Mouse (Mus musculus) stomach, postnatal 0 days (tissue): ENCODE results near the gene Mtfmt. TPM values are rescaled to one million over a fixed set of nuclear protein-coding genes. Genes with fewer than 3 reads are reported as not detected.
A peak's percentile ranks its signal among the peaks of the same experiment; 100 is the strongest.

Source experiments
- ATAC-seq: fragments of 200-750 bp; cut with Nextera tagmentation; 2 replicates; pipeline ENCODE4 v1.8.0; 2017; ENCODE audit not compliant: low FRiP score, low TSS enrichment
- DNase-seq: peaks from one replicate; pipeline ENCODE4 v3.0.0-alpha.2; 2016; ENCODE audit warnings: low spot score
- H3K27ac ChIP-seq: fragments of 300-500 bp; sonication (generic); replicated peaks from 2 replicates; pipeline ENCODE4 v1.5.1; 2014; ENCODE audit warnings: mild to moderate bottlenecking, control low read depth
- H3K27me3 ChIP-seq: fragments of 300-500 bp; sonication (generic); 2 replicates; pipeline ENCODE4 v1.6.1; 2014; ENCODE audit warnings: low read length; ENCODE audit not compliant: control insufficient read depth, insufficient read depth
- H3K36me3 ChIP-seq: fragments of 300-500 bp; sonication (generic); 2 replicates; pipeline ENCODE4 v1.6.1; 2014; ENCODE audit warnings: low read length, mixed read lengths; ENCODE audit not compliant: control insufficient read depth, insufficient read depth
- H3K4me1 ChIP-seq: fragments of 300-500 bp; sonication (generic); replicated peaks from 2 replicates; pipeline ENCODE4 v1.6.1; 2014; ENCODE audit warnings: antibody characterized with exemption; ENCODE audit not compliant: control insufficient read depth, insufficient read depth
- H3K4me2 ChIP-seq: fragments of 300-500 bp; sonication (generic); replicated peaks from 2 replicates; pipeline ENCODE4 v1.6.1; 2014; ENCODE audit warnings: low read depth, mild to moderate bottlenecking, control low read depth, moderate library complexity
- H3K4me3 ChIP-seq: fragments of 300-500 bp; sonication (generic); 2 replicates; pipeline ENCODE4 v1.5.1; 2014; ENCODE audit warnings: low read depth, low read length, control low read depth
- H3K9ac ChIP-seq: fragments of 300-500 bp; sonication (generic); 2 replicates; pipeline ENCODE4 v1.6.1; 2014; ENCODE audit warnings: mild to moderate bottlenecking, low read length, control low read depth, mixed read lengths
- H3K9me3 ChIP-seq: fragments of 300-500 bp; sonication (generic); 2 replicates; pipeline ENCODE4 v1.6.1; 2016; ENCODE audit warnings: low read length; ENCODE audit not compliant: control insufficient read depth
- CTCF ChIP-seq: IDR thresholded peaks from 2 replicates; pipeline ENCODE4 v1.5.1; 2016; ENCODE audit warnings: antibody characterized with exemption, low read depth, mild to moderate bottlenecking, moderate library complexity
- EP300 ChIP-seq: optimal IDR thresholded peaks from 2 replicates; pipeline ENCODE3; 2016; ENCODE audit warnings: antibody characterized with exemption
- WGBS: fragments of 180-500 bp; shearing (Covaris S2); extraction: QIAGEN DNeasy Blood & Tissue Kit; methylation state at CpG from one replicate; pipeline ENCODE4 v1.1.7; 2014; 5-methylcytosine and 5-hydroxymethylcytosine counted together
- polyA plus RNA-seq: library from polyadenylated mRNA; unstranded; fragments of >200 nt; fragmentation: Nextera tagmentation; extraction: Ambion mirVana; gene quantifications from 2 replicates; pipeline ENCODE4 v1.2.1, GENCODE M21; 2015

The Mtfmt gene
- polyA plus RNA-seq, 1 experiment from 2014 or later, result 12.4 TPM

DNA sequence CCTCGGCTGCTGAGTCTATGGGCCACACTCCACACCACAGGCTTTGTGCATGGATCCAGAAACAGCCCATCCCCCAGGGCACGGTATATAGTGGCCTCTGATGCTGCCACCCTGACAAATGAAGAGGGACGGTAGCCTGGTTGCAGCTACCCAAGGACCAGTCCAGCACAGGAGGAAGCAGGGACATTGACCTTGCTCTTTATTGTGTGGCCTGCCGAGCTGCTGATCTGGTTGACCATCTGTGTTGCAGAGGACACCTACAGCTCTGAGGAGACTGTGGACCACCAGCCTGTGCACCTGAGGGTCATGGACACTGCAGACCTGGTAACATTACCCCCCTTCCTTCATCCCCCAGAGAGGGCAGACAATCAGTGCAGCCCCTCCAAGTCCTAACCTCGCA is 28.3 kb upstream of the Mtfmt start:
- DNase-seq (no peak), ATAC-seq (no peak)
- Histone ChIP-seq H3K27ac (no peak overlapping the region), H3K36me3 (no peaks in the 10 kb centered on the region), H3K9me3 (no peaks in the 10 kb centered on the region), H3K9ac (no peak overlapping the region), H3K27me3 (no peaks in the 10 kb centered on the region), H3K4me1 (0 out of 2 replicates have a peak, but pooled peaks cover 4% of the 10 kb centered on the region), H3K4me2 (no peak overlapping the region), H3K4me3 (no peak overlapping the region)
- TF ChIP-seq EP300 (no peak), CTCF (no peak)
- WGBS, result 81% methylated on average over 5 of the region's 5 CpGs

DNA sequence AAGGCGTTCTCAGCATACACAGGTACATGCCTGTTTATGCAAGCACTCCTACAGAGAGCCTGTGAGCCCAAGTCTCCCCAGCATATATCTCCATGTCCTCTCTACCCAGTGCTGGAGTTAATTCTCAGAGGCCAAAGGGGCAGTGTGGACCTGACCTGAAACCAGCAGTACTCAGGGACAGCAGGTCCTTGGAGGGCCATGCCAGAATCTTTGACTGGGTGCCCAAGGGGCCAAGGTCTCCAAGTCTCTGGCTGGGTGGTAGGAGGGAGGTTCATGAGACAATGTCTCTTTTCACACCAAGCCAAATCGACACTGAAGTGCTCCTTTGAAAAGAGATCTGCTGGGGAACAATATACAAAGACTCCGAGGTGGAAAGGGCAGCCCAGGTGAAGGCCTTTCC is 27.7 kb upstream of the Mtfmt start:
- Histone ChIP-seq H3K4me2 (no peak overlapping the region), H3K36me3 (no peaks in the 10 kb centered on the region), H3K27ac (no peak overlapping the region), H3K9ac (no peak overlapping the region), H3K9me3 (no peaks in the 10 kb centered on the region), H3K27me3 (no peaks in the 10 kb centered on the region), H3K4me3 (no peak overlapping the region), H3K4me1 (0 out of 2 replicates have a peak, but pooled peaks cover 4% of the 10 kb centered on the region)
- no peak for DNase-seq
- WGBS, result 59% methylated on average over 3 of the region's 3 CpGs
- TF ChIP-seq CTCF, result no peak
- TF ChIP-seq EP300, result no peak
- ATAC-seq, result no peak

- no peaks in the 10 kb centered on the region for H3K27me3 ChIP-seq
- no peaks in the 10 kb centered on the region for H3K36me3 ChIP-seq
- peak; percentile 74 for DNase-seq
- ATAC-seq, result peak; percentile 96
- TF ChIP-seq CTCF (no peak), EP300 (no peak)
- WGBS, result 45% methylated on average over 5 of the region's 5 CpGs
- H3K9ac ChIP-seq, result no peak overlapping the region
- no peak overlapping the region for H3K27ac ChIP-seq
- no peaks in the 10 kb centered on the region for H3K9me3 ChIP-seq
- H3K4me2 ChIP-seq, result no peak overlapping the region
- H3K4me3 ChIP-seq, result no peak overlapping the region
- H3K4me1 ChIP-seq, result 0 out of 2 replicates have a peak, but pooled peaks cover 4% of the 10 kb centered on the region
These were observed 26.7 kb upstream of the Mtfmt start for GRCm38 (mm10) chr9:65408871-65409295.

DNA sequence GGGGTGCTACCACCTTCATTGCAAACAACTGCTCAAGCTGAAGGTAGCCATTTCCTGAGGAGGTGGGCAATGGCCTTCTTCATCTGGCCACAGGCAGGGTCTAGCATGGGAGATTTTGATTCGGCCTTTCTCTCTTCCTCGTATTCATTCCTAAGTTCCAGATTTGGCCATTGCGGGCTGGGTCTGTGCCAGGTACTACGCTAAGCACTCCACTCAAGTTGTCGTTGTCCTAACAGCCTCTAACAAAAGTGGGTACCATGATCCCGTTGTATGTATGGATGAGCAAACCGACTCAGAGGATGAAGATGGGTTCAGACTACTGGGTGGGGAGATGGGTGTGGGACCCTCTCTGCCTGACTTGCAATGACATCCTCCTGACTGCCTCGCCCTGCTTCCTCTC is 25.2 kb upstream of the Mtfmt start:
- DNase-seq (no peak), ATAC-seq (no peak)
- WGBS, result 87% methylated on average over 8 of the region's 8 CpGs
- no peaks in the 10 kb centered on the region for H3K9me3 ChIP-seq
- TF ChIP-seq EP300 (no peak), CTCF (no peak)
- H3K36me3 ChIP-seq, result no peaks in the 10 kb centered on the region
- H3K27ac ChIP-seq, result no peak overlapping the region
- H3K27me3 ChIP-seq, result no peaks in the 10 kb centered on the region
- no peak overlapping the region for H3K4me3 ChIP-seq
- H3K9ac ChIP-seq, result no peak overlapping the region
- H3K4me1 ChIP-seq, result no peaks in the 10 kb centered on the region
- no peak overlapping the region for H3K4me2 ChIP-seq

DNA sequence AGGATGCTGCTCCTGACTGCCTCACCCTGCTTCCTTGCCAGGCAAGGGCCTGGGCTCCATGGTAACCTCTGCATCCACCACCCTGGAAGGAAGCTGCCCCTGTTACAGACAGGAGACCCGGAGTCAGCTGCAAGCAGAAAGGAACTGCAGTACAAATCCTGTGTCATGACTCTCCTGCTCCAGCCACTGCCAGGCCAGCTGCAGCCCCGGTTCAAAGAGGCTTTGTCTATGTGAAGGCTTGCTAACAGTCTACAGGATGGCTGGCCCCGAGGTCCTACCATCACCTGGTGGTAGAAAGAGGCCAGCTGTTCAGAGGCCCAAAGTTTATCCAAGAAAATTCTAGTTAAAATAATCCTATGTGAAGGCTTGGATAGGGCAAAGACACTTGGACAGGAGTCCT is 24.3 kb upstream of the Mtfmt start:
- ATAC-seq, result no peak
- DNase-seq, result no peak
- no peak overlapping the region for H3K9ac ChIP-seq
- TF ChIP-seq EP300 (no peak), CTCF (no peak)
- no peak overlapping the region for H3K4me2 ChIP-seq
- no peak overlapping the region for H3K27ac ChIP-seq
- H3K36me3 ChIP-seq, result no peaks in the 10 kb centered on the region
- no peaks in the 10 kb centered on the region for H3K4me1 ChIP-seq
- no peaks in the 10 kb centered on the region for H3K9me3 ChIP-seq
- no peak overlapping the region for H3K4me3 ChIP-seq
- 54% methylated on average over 3 of the region's 3 CpGs for WGBS
- H3K27me3 ChIP-seq, result no peaks in the 10 kb centered on the region

- Histone ChIP-seq H3K4me3 (no peak overlapping the region), H3K9ac (no peak overlapping the region), H3K9me3 (no peaks in the 10 kb centered on the region), H3K4me1 (no peaks in the 10 kb centered on the region), H3K27me3 (no peaks in the 10 kb centered on the region), H3K27ac (no peak overlapping the region), H3K36me3 (no peaks in the 10 kb centered on the region), H3K4me2 (no peak overlapping the region)
- TF ChIP-seq EP300 (no peak), CTCF (peak; percentile 61)
- WGBS, result 43% methylated on average over 3 of the region's 3 CpGs
- DNase-seq (no peak), ATAC-seq (no peak)
These were observed 17.8 kb upstream of the Mtfmt start for GRCm38 (mm10) chr9:65417738-65418137.
